Comparison of ENCODE assay signal across 8 mouse cellular contexts in genomic region chr11:97151343-97151801, GRCm38 (mm10). TPM values are rescaled to one million over a fixed set of nuclear protein-coding genes. Genes with fewer than 3 reads are reported as not detected.
DNase-seq lines count a peak whose midpoint lies in the region; ATAC-seq and TF ChIP-seq lines count a peak whose summit lies in the region.

Tbkbp1 (minus strand) TSS chr11:97151495.

- DNase-seq in spleen, adult 2 months (ENCODE audit: low read depth in 1 of 2, low spot score in 2 of 2): no peak
- no peak for DNase-seq in spleen, postnatal 10 days (ENCODE audit: low spot score in 2 of 2)
- peak; percentile 65 for DNase-seq in cerebellum, adult 9-10 months
- no peak for DNase-seq in heart, adult 8-10 months (ENCODE audit: low spot score)
- DNase-seq in kidney, postnatal 10 days: peak; percentile 70
- peak; percentile 59 for DNase-seq in right cerebral cortex, postnatal 25 days
- no peak for DNase-seq in urinary bladder, postnatal 4 days (ENCODE audit: low spot score in 2 of 2)

- no peak for TF ChIP-seq CTCF in spleen, adult 2 months (IDR thresholded peaks at IDR 0.05; ENCODE audit: extremely low read depth, insufficient read depth, insufficient read length, insufficient replicate concordance)

- H3K4me1 ChIP-seq in spleen, adult 2 months (ENCODE audit: control insufficient read depth, insufficient read depth, insufficient read length): peaks cover 7% of the 10 kb centered on the region
- H3K4me1 ChIP-seq in lung, embryonic 16.5 days (replicated peaks; ENCODE audit: control insufficient read depth, insufficient read depth, low read length): peaks cover 28% of the 10 kb centered on the region

- peaks cover 15% of the 10 kb centered on the region for H3K27me3 ChIP-seq in spleen, adult 2 months (ENCODE audit: control insufficient read depth, insufficient read depth, low read length)
- H3K27me3 ChIP-seq in lung, embryonic 16.5 days (ENCODE audit: control insufficient read depth, insufficient read depth, low read depth, low read length): no peaks in the 10 kb centered on the region

- no peaks in the 10 kb centered on the region for H3K36me3 ChIP-seq in spleen, adult 2 months (ENCODE audit: control insufficient read depth, insufficient read depth, low read length)
- H3K36me3 ChIP-seq in lung, embryonic 16.5 days (ENCODE audit: control insufficient read depth, insufficient read depth, low read length): peaks cover 3% of the 10 kb centered on the region; the same call in 1 of the 2 replicates

- H3K9ac ChIP-seq in lung, embryonic 16.5 days (ENCODE audit: low read length): peak within 1 kb of the TSS; percentile 74

- H3K4me2 ChIP-seq in lung, embryonic 16.5 days (ENCODE audit: low read depth, low read length): peak within 1 kb of the TSS; percentile 78

- WGBS in spleen, adult 2 months: 1% methylated on average over 31 of the region's 64 CpGs
- WGBS in lung, embryonic 16.5 days: under 1% methylated on average over 32 of the region's 64 CpGs

- ATAC-seq in lung, embryonic 16.5 days (ENCODE audit: low read depth): peak; percentile 19

- TF ChIP-seq POLR2A in spleen, adult 2 months (IDR thresholded peaks at IDR 0.05; ENCODE audit: low read depth, low read length): no peak

- no peaks in the 10 kb centered on the region for H3K9me3 ChIP-seq in lung, embryonic 16.5 days (ENCODE audit: control insufficient read depth, low read length)

- peak within 1 kb of the TSS; percentile 53 for H3K4me3 ChIP-seq in spleen, adult 2 months (ENCODE audit: extremely low read depth, insufficient read depth, insufficient read length)
- peak within 1 kb of the TSS; percentile 78 for H3K4me3 ChIP-seq in lung, embryonic 16.5 days (ENCODE audit: low read length)

- peak within 1 kb of the TSS; percentile 61 for H3K27ac ChIP-seq in spleen, adult 2 months (ENCODE audit: insufficient read depth, low read length)
- H3K27ac ChIP-seq in lung, embryonic 16.5 days (ENCODE audit: low read length): peak within 1 kb of the TSS; percentile 93

RNA-seq across cellular contexts. Expression of gene Tbkbp1, which starts in this region (rescaled TPM):
- polyA plus RNA-seq in spleen, adult 2 months (2012; rRNA removed): 16.3 and 20.0 TPM in 2 replicates
- total RNA-seq in heart, adult 8-10 months (2022): 10 to 100 TPM; 12.2 to 14.9 (median 13.9) TPM
- 4.9 TPM in 2 replicates for polyA plus RNA-seq in lung, embryonic 16.5 days (2015; fragmentation: Nextera tagmentation; extraction: Ambion mirVana)

Comparison
In these comparisons a context has a peak if more than half of its experiments do, and no peak if none do; other contexts are left out.
1. DNase-seq: peak in cerebellum, adult 9-10 months (single experiment), kidney, postnatal 10 days (single experiment) and right cerebral cortex, postnatal 25 days (single experiment); none in spleen, adult 2 months (0 of 2), spleen, postnatal 10 days (0 of 2), heart, adult 8-10 months (single experiment) and urinary bladder, postnatal 4 days (0 of 2).